Mouse (Mus musculus) spleen, embryonic (tissue): ENCODE results near the gene 3110040M04Rik.

Source experiments
- CTCF ChIA-PET: fragments of 350-600 bp; sonication (Branson Sonifier 250); formaldehyde crosslinking; loops from one replicate; lab custom pipeline; 2022; lab: Charles Lee

Gene 3110040M04Rik

DNA sequence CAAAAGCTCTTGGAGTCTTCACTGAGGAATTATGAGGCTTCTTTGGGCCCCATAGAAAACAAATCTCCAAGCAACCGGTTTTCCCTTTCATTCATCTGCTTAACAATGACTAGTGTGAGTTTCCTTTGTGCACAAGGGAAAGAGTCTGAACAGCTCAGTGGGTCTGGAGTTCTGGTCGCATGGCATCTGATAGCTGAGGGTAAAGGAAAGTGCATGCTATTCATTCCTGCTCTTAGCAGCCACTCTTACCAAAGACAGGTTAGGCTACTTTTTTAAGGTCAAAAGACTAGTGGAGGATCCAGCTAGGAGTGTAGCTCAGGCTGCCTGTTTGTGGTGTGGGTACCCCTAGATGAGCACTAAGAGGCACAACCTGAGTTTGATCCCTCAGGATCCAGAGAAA, 31.7 kb downstream of the 3110040M04Rik start:
- CTCF ChIA-PET, result no interaction called here

DNA sequence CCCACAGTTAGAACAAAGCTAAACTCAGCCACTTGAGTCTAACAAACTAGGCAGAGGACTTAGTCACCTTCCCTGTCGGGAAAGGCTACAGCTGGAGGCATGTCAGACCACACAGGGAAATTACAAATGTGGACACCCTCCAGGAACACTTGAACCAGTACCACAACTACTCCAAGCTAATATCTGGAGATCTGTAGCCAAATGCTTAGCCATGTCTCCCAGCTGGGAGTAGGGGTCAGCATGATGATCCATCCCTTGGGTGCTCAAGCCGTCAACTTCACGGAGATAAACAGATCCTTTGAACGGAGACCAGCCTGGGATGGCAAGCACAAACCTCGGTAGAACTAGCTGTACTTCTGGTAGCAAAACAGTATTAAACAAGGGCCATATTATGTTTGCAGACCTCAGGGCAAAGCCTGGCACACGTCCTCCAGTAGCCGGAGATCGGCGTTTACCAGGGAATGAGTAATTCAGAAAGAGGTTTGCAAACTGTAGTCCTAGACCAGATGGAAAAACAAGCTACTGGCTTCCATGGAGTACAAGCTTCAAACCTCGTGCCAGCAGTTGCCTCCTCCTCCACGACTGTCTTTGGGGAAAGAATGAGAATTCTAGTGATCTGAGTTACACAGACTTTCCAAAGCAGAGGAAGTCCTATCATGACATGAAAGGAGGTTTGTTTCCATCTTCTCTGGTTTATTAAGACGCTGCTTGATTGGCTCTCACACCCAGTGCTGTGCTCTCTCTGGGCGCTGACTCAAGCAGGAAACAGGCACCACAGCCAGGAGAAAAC, 32.4 kb downstream of the 3110040M04Rik start:
- CTCF ChIA-PET, result no interaction called here

DNA sequence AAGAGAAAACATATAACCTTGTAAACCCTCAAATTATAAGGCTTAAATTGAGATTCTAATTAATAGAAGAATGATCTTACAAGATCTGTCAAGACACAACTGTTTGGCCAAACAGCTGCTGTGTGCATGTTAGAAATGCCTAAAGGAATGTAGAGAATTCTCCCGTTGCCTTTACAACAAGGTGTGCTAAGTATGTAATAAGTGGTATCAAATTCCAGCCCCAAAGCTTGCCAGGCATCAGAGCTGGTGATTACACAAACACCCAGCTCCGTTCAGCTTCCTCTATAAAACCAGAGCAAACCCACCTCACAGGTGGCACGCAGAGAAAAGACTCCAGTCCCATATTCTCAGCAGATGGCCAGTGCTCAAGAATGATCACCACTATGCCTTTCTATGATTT, 33.9 kb downstream of the 3110040M04Rik start:
- CTCF ChIA-PET, result interaction anchor here (0.7 kb wide), 1 partner anchor 66 kb away, joined by 3 read pairs; no protein-coding TSS in a partner anchor

DNA sequence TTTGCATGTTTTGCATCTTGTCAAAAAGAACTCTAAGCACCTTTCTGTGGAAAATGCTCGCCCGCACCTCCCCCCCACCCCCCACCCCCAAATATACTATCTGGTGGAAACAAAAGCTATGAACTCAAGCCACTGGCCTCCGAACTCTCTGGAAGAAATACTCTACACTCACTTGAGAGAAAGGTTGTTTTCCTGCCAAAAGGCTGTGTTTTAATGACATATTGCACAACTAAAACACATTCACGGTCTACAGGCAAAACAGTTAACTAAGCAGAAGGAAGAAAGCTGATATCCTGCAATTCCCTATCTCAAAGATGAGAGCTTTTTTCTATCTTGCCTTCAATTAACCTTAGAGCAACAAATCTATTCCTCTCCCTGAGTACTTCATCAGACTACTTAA, 39.4 kb downstream of the 3110040M04Rik start:
- CTCF ChIA-PET, result no interaction called here

DNA sequence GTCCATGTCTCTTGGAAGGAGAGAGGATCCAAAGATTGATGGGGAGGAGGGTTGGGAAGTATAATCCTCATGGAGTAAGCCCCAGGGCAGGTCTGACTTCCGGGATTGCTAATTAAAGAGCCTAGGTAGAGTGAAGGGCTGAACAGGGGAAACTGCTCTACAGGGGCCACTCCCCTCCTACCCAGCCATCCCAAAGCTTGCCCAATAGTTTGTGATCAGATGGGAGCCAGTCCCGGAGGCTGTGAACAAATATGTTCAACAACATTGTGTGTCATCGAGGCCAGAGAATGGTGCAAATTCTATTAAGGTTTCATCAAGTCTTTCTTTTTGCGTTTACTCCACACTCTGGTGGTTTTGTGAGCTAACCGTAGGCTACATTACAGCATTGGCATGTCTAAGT, 40.1 kb downstream of the 3110040M04Rik start:
- CTCF ChIA-PET, result no interaction called here

DNA sequence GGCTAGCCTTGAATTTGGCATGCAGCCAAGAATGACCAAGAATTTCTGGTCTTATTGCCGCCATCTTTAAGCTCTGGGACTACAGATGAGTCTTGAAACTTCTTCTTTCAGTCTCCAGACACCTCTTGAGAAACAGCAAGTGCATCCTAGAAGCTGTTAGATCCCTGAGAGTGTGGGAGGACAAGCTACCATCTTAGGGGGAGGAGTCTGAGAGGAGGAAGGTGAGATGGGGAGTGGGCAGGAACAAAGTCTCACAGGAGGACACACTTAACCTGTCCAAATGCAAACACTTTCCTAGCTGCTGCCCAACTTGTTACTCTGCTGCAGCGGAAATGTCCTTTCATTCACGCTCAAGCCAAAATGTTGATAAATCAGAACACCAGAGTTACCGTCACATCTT, 40.8 kb downstream of the 3110040M04Rik start:
- CTCF ChIA-PET, result interaction anchor here (0.7 kb wide), 1 partner anchor 98 kb away, joined by 5 read pairs; no protein-coding TSS in a partner anchor

DNA sequence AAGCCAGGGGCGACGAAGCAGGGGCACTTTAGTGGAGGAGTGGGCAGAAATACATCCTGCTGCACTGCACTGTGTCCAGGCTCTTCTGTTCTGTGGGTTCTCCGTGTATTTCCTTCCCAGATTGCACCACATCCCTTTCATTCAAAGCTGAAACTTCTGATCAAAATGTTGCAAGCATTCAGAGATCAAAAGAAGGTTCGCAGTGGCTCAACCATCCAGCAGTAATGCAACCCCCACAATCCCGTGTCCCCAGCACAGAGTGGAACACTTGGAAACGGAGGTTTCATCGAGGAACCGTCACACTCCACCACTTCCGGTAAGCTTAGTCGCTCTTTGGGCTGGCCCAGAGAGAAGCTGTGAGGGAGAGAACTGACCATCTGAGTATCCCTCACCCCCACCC, 41.2 kb downstream of the 3110040M04Rik start:
- CTCF ChIA-PET, result interaction anchor here (0.7 kb wide), 1 partner anchor 98 kb away, joined by 5 read pairs; no protein-coding TSS in a partner anchor

DNA sequence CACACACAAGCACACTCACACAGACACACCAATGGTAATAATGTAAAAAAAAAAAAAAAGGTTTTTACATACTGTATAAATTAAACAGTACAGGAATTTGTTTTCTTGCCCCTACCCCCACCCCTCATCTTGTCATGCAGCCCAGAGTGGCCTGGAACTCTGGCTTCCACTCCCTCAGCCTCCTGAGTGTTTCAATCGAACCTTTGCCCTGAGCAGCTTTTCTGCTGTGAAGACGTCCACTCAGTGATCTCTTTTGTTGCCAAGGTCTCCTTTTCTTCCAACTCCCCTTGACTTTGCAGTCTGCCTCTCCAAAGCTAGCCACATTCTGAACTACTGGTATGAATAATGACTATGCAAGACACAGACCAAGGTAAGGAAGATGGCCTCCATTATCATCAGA, 41.9 kb downstream of the 3110040M04Rik start:
- CTCF ChIA-PET, result no interaction called here

DNA sequence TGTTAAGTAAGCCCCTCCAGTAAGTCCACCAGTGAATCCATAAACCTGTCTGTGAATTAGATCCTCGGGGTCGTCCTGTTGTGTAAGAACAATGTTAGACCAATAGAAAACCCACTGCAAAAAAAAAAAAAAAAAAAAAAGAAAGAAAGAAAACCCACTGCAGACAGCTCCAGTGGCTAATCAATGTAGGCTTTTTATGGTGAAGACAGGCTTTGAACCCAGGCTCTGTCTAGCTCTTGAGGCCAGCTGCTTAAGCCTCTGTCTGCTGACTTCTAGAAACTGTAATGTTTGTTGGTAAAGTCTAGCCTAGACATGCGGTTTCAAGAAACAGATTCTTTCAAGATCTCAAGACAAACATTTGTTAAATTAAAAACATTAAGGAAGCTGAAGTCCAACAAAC, 46.2 kb downstream of the 3110040M04Rik start:
- CTCF ChIA-PET, result no interaction called here

DNA sequence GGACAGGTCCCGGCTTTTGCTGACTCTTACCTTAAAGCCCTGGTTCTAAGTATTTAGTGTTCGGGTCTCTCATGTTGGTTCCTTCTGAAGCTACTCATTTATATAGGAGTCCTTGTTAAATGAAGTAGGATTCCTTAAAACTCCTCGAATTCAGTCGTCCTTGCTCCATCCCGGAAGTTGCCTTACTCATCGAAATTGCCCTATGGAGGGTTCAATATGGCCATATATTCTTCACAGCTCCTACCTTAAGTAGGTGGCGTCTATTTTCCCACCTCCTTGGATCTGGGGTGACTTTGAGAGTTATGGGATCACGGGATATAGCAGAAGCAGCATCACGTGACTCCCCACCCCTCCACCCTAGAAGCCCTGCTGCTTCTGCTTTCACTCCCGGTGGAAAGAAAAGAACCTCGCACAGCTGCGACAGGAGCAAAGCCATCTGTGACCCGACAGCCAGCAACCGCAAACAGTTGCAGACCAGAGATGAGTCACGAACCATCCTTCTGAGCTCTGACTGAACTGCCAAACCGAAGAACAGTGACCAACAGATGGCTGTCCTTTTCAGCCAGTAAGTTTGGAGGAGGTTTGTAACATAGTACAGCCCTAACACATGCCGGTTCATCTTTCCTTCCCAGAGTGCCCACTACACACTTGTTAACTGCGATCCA, 46.7 kb downstream of the 3110040M04Rik start:
- CTCF ChIA-PET, result interaction anchor here (0.5 kb wide), 1 partner anchor 200 kb away, joined by 3 read pairs; no protein-coding TSS in a partner anchor

DNA sequence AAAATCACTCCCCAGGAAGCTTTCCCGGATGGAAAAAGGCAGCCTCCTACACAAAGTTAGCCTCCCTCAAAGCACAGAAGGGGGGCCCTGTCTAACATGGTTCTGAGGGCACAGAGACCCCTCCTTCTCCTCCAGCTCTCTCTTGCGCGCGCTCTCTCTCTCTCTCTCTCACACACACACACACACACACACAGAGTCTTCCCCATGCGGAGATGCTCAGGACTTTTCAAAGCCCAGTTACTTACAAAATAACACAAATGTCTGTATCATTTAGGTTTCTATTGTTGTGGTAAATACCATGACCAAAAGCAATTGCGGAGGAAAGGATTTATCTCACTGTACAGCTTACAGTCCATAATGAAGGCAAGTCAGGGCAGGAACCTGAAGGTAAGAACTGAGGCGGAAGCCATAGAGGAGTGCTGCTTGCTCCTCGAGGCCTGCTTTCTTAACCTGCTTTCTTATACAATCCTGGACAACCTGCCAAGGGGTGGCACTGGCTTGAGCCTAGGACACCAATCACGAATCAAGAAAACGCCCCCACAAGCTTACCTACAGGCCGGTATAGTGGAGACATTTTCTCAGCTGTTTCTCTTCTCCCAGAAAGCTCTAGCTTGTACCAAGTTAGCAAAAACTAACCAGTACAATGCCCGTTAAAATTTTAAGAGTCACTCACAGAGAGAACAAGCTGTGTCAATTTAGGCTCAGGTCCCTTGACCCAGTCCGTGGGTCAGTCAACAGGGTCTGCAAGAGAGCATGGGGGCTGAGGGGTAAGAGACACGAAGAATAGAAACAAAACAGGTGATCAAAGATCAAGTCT, 47.5 kb downstream of the 3110040M04Rik start:
- CTCF ChIA-PET, result interaction anchor here (0.5 kb wide), 1 partner anchor 201 kb away, joined by 3 read pairs; no protein-coding TSS in a partner anchor
